Mouse (Mus musculus): ENCODE results near the gene Igf1r. TPM values are rescaled to one million over a fixed set of nuclear protein-coding genes. Genes with fewer than 3 reads are reported as not detected.

Gene Igf1r
- polyA plus RNA-seq, 1 experiment from 2014 or later, result 2.7 TPM

- Histone ChIP-seq H3K27ac (ENCODE audit: low read depth) (no peak overlapping the region), H3K9ac (replicated peaks) (no peak overlapping the region), H3K4me3 (ENCODE audit: low read depth, low read length) (no peak overlapping the region), H3K4me1 (ENCODE audit: insufficient read depth) (no peaks in the 10 kb centered on the region), H3K36me3 (replicated peaks; ENCODE audit: insufficient read depth, low read length) (no peaks in the 10 kb centered on the region), H3K9me3 (ENCODE audit: low read length) (no peaks in the 10 kb centered on the region), H3K4me2 (ENCODE audit: low read depth, low read length) (no peak overlapping the region), H3K27me3 (ENCODE audit: insufficient read depth, low read length) (no peaks in the 10 kb centered on the region)
- ATAC-seq (no peak), DNase-seq (no peak)
- TF ChIP-seq EP300 (IDR thresholded peaks at IDR 0.05; ENCODE audit: low read depth), result no peak
- no peak for TF ChIP-seq CTCF (IDR thresholded peaks at IDR 0.05; ENCODE audit: low read depth)
- WGBS (ENCODE audit: insufficient replicate concordance), result 78% methylated on average over 8 of the region's 8 CpGs
Observed at GRCm38 (mm10) chr7:68246249-68246648, 293.6 kb downstream of the Igf1r start.

GRCm38 (mm10) chr7:68250411-68250810, 297.8 kb downstream of the Igf1r start:
- TF ChIP-seq CTCF (IDR thresholded peaks at IDR 0.05; ENCODE audit: low read depth) (no peak), EP300 (IDR thresholded peaks at IDR 0.05; ENCODE audit: low read depth) (no peak)
- WGBS (ENCODE audit: insufficient replicate concordance), result 66% methylated on average over 1 of the region's 1 CpGs
- Histone ChIP-seq H3K27ac (ENCODE audit: low read depth) (no peak overlapping the region), H3K4me2 (ENCODE audit: low read depth, low read length) (no peak overlapping the region), H3K27me3 (ENCODE audit: insufficient read depth, low read length) (no peaks in the 10 kb centered on the region), H3K36me3 (replicated peaks; ENCODE audit: insufficient read depth, low read length) (no peaks in the 10 kb centered on the region), H3K4me1 (ENCODE audit: insufficient read depth) (no peaks in the 10 kb centered on the region), H3K4me3 (ENCODE audit: low read depth, low read length) (no peak overlapping the region), H3K9ac (replicated peaks) (no peak overlapping the region), H3K9me3 (ENCODE audit: low read length) (no peaks in the 10 kb centered on the region)
- DNase-seq, result no peak
- no peak for ATAC-seq

GRCm38 (mm10) chr7:68250902-68251301, 298.3 kb downstream of the Igf1r start:
- ATAC-seq (no peak), DNase-seq (no peak)
- Histone ChIP-seq H3K9ac (replicated peaks) (no peak overlapping the region), H3K4me1 (ENCODE audit: insufficient read depth) (no peaks in the 10 kb centered on the region), H3K4me2 (ENCODE audit: low read depth, low read length) (no peak overlapping the region), H3K4me3 (ENCODE audit: low read depth, low read length) (no peak overlapping the region), H3K27ac (ENCODE audit: low read depth) (no peak overlapping the region), H3K27me3 (ENCODE audit: insufficient read depth, low read length) (no peaks in the 10 kb centered on the region), H3K36me3 (replicated peaks; ENCODE audit: insufficient read depth, low read length) (no peaks in the 10 kb centered on the region), H3K9me3 (ENCODE audit: low read length) (no peaks in the 10 kb centered on the region)
- TF ChIP-seq CTCF (IDR thresholded peaks at IDR 0.05; ENCODE audit: low read depth), result no peak
- TF ChIP-seq EP300 (IDR thresholded peaks at IDR 0.05; ENCODE audit: low read depth), result no peak
- whole genome bisulfite sequencing (ENCODE audit: insufficient replicate concordance), result 80% methylated on average over 3 of the region's 3 CpGs

GRCm38 (mm10) chr7:68257767-68258166, 305.1 kb downstream of the Igf1r start:
- Histone ChIP-seq H3K9me3 (ENCODE audit: low read length) (no peaks in the 10 kb centered on the region), H3K4me1 (ENCODE audit: insufficient read depth) (no peaks in the 10 kb centered on the region), H3K9ac (replicated peaks) (no peak overlapping the region), H3K4me3 (ENCODE audit: low read depth, low read length) (no peak overlapping the region), H3K36me3 (replicated peaks; ENCODE audit: insufficient read depth, low read length) (no peaks in the 10 kb centered on the region), H3K4me2 (ENCODE audit: low read depth, low read length) (no peak overlapping the region), H3K27me3 (ENCODE audit: insufficient read depth, low read length) (no peaks in the 10 kb centered on the region), H3K27ac (ENCODE audit: low read depth) (no peak overlapping the region)
- DNase-seq (no peak), ATAC-seq (no peak)
- 48% methylated on average over 2 of the region's 2 CpGs for WGBS (ENCODE audit: insufficient replicate concordance)
- TF ChIP-seq EP300 (IDR thresholded peaks at IDR 0.05; ENCODE audit: low read depth) (no peak), CTCF (IDR thresholded peaks at IDR 0.05; ENCODE audit: low read depth) (no peak)

- TF ChIP-seq CTCF (IDR thresholded peaks at IDR 0.05; ENCODE audit: low read depth) (no peak), EP300 (IDR thresholded peaks at IDR 0.05; ENCODE audit: low read depth) (no peak)
- ATAC-seq (no peak), DNase-seq (no peak)
Observed at GRCm38 (mm10) chr7:68258326-68259150, 305.9 kb downstream of the Igf1r start.

GRCm38 (mm10) chr7:68259523-68260081, 307.0 kb downstream of the Igf1r start:
- Histone ChIP-seq H3K27ac (ENCODE audit: low read depth) (no peak overlapping the region), H3K4me1 (ENCODE audit: insufficient read depth) (peaks cover 8% of the 10 kb centered on the region; the same call in 1 of the 2 replicates), H3K4me3 (ENCODE audit: low read depth, low read length) (no peak overlapping the region), H3K9me3 (ENCODE audit: low read length) (no peaks in the 10 kb centered on the region), H3K4me2 (ENCODE audit: low read depth, low read length) (no peak overlapping the region), H3K9ac (replicated peaks) (no peak overlapping the region), H3K27me3 (ENCODE audit: insufficient read depth, low read length) (no peaks in the 10 kb centered on the region), H3K36me3 (replicated peaks; ENCODE audit: insufficient read depth, low read length) (no peaks in the 10 kb centered on the region)
- no peak for TF ChIP-seq CTCF (IDR thresholded peaks at IDR 0.05; ENCODE audit: low read depth)
- no peak for TF ChIP-seq EP300 (IDR thresholded peaks at IDR 0.05; ENCODE audit: low read depth)
- DNase-seq, result no peak
- 65% methylated on average over 6 of the region's 6 CpGs for WGBS (ENCODE audit: insufficient replicate concordance)
- ATAC-seq, result no peak

More at GRCm38 (mm10) chr7:68258326-68259150, 305.9 kb downstream of the Igf1r start:
- Histone ChIP-seq H3K4me3 (ENCODE audit: low read depth, low read length) (no peak overlapping the region), H3K36me3 (replicated peaks; ENCODE audit: insufficient read depth, low read length) (no peaks in the 10 kb centered on the region), H3K27ac (ENCODE audit: low read depth) (no peak overlapping the region), H3K4me2 (ENCODE audit: low read depth, low read length) (no peak overlapping the region), H3K4me1 (ENCODE audit: insufficient read depth) (no peaks in the 10 kb centered on the region), H3K9ac (replicated peaks) (no peak overlapping the region), H3K27me3 (ENCODE audit: insufficient read depth, low read length) (no peaks in the 10 kb centered on the region), H3K9me3 (ENCODE audit: low read length) (no peaks in the 10 kb centered on the region)
- 67% methylated on average over 16 of the region's 17 CpGs for WGBS (ENCODE audit: insufficient replicate concordance)

Measured in liver, postnatal 0 days (tissue).